ENCODE assay signal across 8 mouse cellular contexts in genomic region chr3:98024288-98024848, GRCm38 (mm10). TPM values are rescaled to one million over a fixed set of nuclear protein-coding genes. Genes with fewer than 3 reads are reported as not detected.
DNase-seq lines count a peak whose midpoint lies in the region; ATAC-seq and TF ChIP-seq lines count a peak whose summit lies in the region.

No protein-coding gene starts in this region.

- H3K4me1 ChIP-seq in lung, embryonic 15.5 days: peaks cover 80% of the 10 kb centered on the region
- H3K4me1 ChIP-seq in olfactory bulb, adult 2 months (ENCODE audit: control insufficient read depth, insufficient read depth, low read length): peaks cover 35% of the 10 kb centered on the region
- H3K4me1 ChIP-seq in thymus, adult 2 months (replicated peaks; ENCODE audit: control insufficient read depth, insufficient read depth, low read length): peaks cover 17% of the 10 kb centered on the region

- DNase-seq in adrenal gland, postnatal 14 days: peak; percentile 59
- DNase-seq in adrenal gland, postnatal 4 days (ENCODE audit: low spot score in 2 of 2): no peak
- peak; percentile 45 to 47 for DNase-seq in cerebellum, postnatal 36 days
- peak; percentile 75 to 80 for DNase-seq in heart, adult 18-20 months
- DNase-seq in kidney, adult 18-20 months: peak; percentile 68
- DNase-seq in thymus, adult 2 months: no peak

- peak overlapping the region; percentile 87 for H3K27ac ChIP-seq in lung, embryonic 15.5 days
- H3K27ac ChIP-seq in olfactory bulb, adult 2 months (ENCODE audit: insufficient read depth, low read depth, low read length): peak overlapping the region; percentile 83
- H3K27ac ChIP-seq in thymus, adult 2 months (ENCODE audit: control insufficient read depth, insufficient read depth, low read length): no peak overlapping the region

- no peaks in the 10 kb centered on the region for H3K36me3 ChIP-seq in lung, embryonic 15.5 days
- H3K36me3 ChIP-seq in thymus, adult 2 months (ENCODE audit: control insufficient read depth, insufficient read depth, low read length): no peaks in the 10 kb centered on the region

- peak; percentile 77 for ATAC-seq in lung, embryonic 15.5 days (ENCODE audit: borderline replicate concordance, extremely low read depth, low FRiP score, low TSS enrichment)

- no peak for TF ChIP-seq POLR2A in olfactory bulb, adult 2 months (IDR thresholded peaks at IDR 0.05; ENCODE audit: insufficient read depth, low read depth, low read length)
- no peak for TF ChIP-seq POLR2A in thymus, adult 2 months (IDR thresholded peaks at IDR 0.05; ENCODE audit: control insufficient read depth, extremely low read depth, insufficient read depth, low read length, poor library complexity)

- no peak overlapping the region for H3K9ac ChIP-seq in lung, embryonic 15.5 days

- H3K9me3 ChIP-seq in lung, embryonic 15.5 days: no peaks in the 10 kb centered on the region

- TF ChIP-seq CTCF in olfactory bulb, adult 2 months (IDR thresholded peaks at IDR 0.05; ENCODE audit: insufficient read depth, low read depth, low read length): no peak
- TF ChIP-seq CTCF in thymus, adult 2 months (IDR thresholded peaks at IDR 0.05; ENCODE audit: borderline replicate concordance, control insufficient read depth, extremely low read depth, insufficient read depth, low read length, poor library complexity): no peak

- H3K4me3 ChIP-seq in lung, embryonic 15.5 days: peak overlapping the region; percentile 10
- H3K4me3 ChIP-seq in olfactory bulb, adult 2 months (ENCODE audit: insufficient read depth, low read depth, low read length): 0 out of 2 replicates have a peak overlapping the region, but pooled peaks have one; percentile 13
- no peak overlapping the region for H3K4me3 ChIP-seq in thymus, adult 2 months (ENCODE audit: control insufficient read depth, insufficient read depth, low read length)

- H3K4me2 ChIP-seq in lung, embryonic 15.5 days: peak overlapping the region; percentile 55

- no peaks in the 10 kb centered on the region for H3K27me3 ChIP-seq in lung, embryonic 15.5 days
- H3K27me3 ChIP-seq in thymus, adult 2 months (ENCODE audit: control insufficient read depth, insufficient read depth, low read length): no peaks in the 10 kb centered on the region

- 14% methylated on average over 13 of the region's 13 CpGs for WGBS in lung, embryonic 15.5 days
- 22% methylated on average over 13 of the region's 13 CpGs for WGBS in olfactory bulb, adult 2 months
- whole genome bisulfite sequencing in thymus, adult 2 months: 80% methylated on average over 13 of the region's 13 CpGs

RNA-seq across cellular contexts. Expression of gene Notch2, which starts 11.0 kb away (rescaled TPM):
- 46.7 and 47.6 TPM in 2 replicates for total RNA-seq in adrenal gland, postnatal 14 days (2021)
- total RNA-seq in adrenal gland, postnatal 4 days (2021): 10 to 100 TPM; 73.9 to 80.1 TPM
- total RNA-seq in heart, adult 18-20 months (2021): 10 to 100 TPM; 15.2 to 17.6 TPM
- 33.4 and 35.1 TPM in 2 replicates for polyA plus RNA-seq in lung, embryonic 15.5 days (2015; fragmentation: Nextera tagmentation; extraction: Ambion mirVana)
- polyA plus RNA-seq in olfactory bulb, adult 2 months (2012; ENCODE audit: insufficient read depth, insufficient read length, low replicate concordance, missing spikeins): 43.4 TPM in 1 of 2 replicates, not detected in the other
- polyA plus RNA-seq in thymus, adult 2 months (2012; rRNA removed): 24.9 and 31.5 TPM in 2 replicates

Comparison
In these comparisons a context has a peak if more than half of its experiments do, and no peak if none do; other contexts are left out.
1. DNase-seq: peak in adrenal gland, postnatal 14 days (single experiment), cerebellum, postnatal 36 days (2 of 2), heart, adult 18-20 months (2 of 2) and kidney, adult 18-20 months (single experiment); none in adrenal gland, postnatal 4 days (0 of 2) and thymus, adult 2 months (single experiment).